8 mouse cellular contexts compared by ENCODE assay signal in the genomic region with DNA sequence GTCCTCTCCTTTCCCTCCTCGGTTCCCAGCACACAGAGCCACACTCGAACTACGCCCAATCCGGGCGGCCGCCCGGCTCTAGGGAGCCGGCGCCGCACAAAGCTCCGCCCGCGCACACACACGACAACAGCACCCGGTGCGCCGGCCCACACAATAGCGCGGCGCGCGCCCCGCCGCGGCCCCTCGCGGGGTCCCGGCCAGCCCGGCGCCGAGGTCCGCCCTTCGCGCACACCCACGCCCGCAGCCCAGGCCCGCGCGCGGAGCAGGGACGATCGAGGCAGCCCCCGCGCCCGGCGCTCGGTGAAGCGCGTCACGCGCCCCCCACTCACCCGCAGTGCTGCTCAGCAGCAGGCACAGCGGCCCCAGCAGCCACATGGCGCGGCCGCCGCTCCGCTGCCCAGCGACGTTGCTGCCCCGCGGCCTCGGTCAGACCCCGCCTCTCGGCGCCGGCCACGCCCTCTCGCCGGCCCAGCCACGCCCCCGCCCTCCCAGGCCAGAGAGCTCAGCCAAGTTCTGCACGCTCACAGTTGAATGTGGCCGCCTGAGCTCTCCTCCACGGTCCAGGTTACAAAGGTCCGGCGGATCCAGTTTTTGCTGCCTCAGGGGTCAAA. TPM values are rescaled to one million over a fixed set of nuclear protein-coding genes. Genes with fewer than 3 reads are reported as not detected.
DNase-seq lines count a peak whose midpoint lies in the region; ATAC-seq lines count a peak whose summit lies in the region.

A gene (minus strand): TSS at position 435 of the 611 bp plus-strand sequence.

- H3K9ac ChIP-seq in hindbrain, embryonic 16.5 days (ENCODE audit: low read depth, low read length), result peak within 1 kb of the TSS; percentile 89

- H3K36me3 ChIP-seq in hindbrain, embryonic 16.5 days (ENCODE audit: control insufficient read depth, insufficient read depth, low read length), result no peaks in the 10 kb centered on the region

- no peaks in the 10 kb centered on the region for H3K9me3 ChIP-seq in hindbrain, embryonic 16.5 days (ENCODE audit: control insufficient read depth, low read length)

- peak within 1 kb of the TSS; percentile 87 for H3K27ac ChIP-seq in hindbrain, embryonic 16.5 days (ENCODE audit: low read depth, low read length)

- 1% methylated on average over 31 of the region's 77 CpGs for WGBS in hindbrain, embryonic 16.5 days

- peak within 1 kb of the TSS; percentile 82 for H3K4me3 ChIP-seq in hindbrain, embryonic 16.5 days (ENCODE audit: low read length)

- peak; percentile 46 for DNase-seq in WW6 (ENCODE audit: low read depth, low spot score)
- DNase-seq in cerebellum, postnatal 4 days (ENCODE audit: low spot score in 2 of 2), result peak; percentile 74 to 90
- DNase-seq in gastrocnemius, adult 18-20 months (ENCODE audit: low spot score), result peak; percentile 92
- peak; percentile 81 to 89 for DNase-seq in left cerebral cortex, adult 18-20 months (ENCODE audit: low spot score in 2 of 2)
- peak; percentile 95 to 96 for DNase-seq in lung, postnatal 4 days
- DNase-seq in retina, postnatal 1 day, result peak; percentile 92
- peak; percentile 89 to 95 for DNase-seq in urinary bladder, adult 18-20 months (ENCODE audit: low spot score in 2 of 2)

- no peaks in the 10 kb centered on the region for H3K27me3 ChIP-seq in hindbrain, embryonic 16.5 days (replicated peaks; ENCODE audit: control insufficient read depth, insufficient read depth, low read length)

- peaks cover 11% of the 10 kb centered on the region for H3K4me1 ChIP-seq in hindbrain, embryonic 16.5 days (ENCODE audit: control insufficient read depth, insufficient read depth, low read depth, low read length)

- peak within 1 kb of the TSS; percentile 85 for H3K4me2 ChIP-seq in hindbrain, embryonic 16.5 days (ENCODE audit: low read length)

- peak; percentile 95 for ATAC-seq in hindbrain, embryonic 16.5 days

RNA-seq across cellular contexts. Expression of the gene that starts here (rescaled TPM):
- 1 to 10 TPM; 2.9 to 4.9 TPM for total RNA-seq in gastrocnemius, adult 18-20 months (2021)
- polyA plus RNA-seq in hindbrain, embryonic 16.5 days (2015; fragmentation: Nextera tagmentation; extraction: Ambion mirVana), result 24.6 and 30.3 TPM in 2 replicates
- 1 to 10 TPM; 7.8 to 8.8 TPM for total RNA-seq in left cerebral cortex, adult 18-20 months (2021)

Comparison
In these comparisons a context has a peak if more than half of its experiments do, and no peak if none do; other contexts are left out.
1. Peak in every context shown above with its lines: DNase-seq, ATAC-seq, H3K4me3 ChIP-seq and H3K27ac ChIP-seq.